Mouse (Mus musculus): ENCODE data around the gene Idi1.
A peak's percentile ranks its signal among the peaks of the same experiment; 100 is the strongest.
"Not testable (repeated sequence)": the region's sequence is repeated elsewhere in the genome, so short reads cannot be mapped to it uniquely, and the experiment has no call there.

Gene Idi1

DNA sequence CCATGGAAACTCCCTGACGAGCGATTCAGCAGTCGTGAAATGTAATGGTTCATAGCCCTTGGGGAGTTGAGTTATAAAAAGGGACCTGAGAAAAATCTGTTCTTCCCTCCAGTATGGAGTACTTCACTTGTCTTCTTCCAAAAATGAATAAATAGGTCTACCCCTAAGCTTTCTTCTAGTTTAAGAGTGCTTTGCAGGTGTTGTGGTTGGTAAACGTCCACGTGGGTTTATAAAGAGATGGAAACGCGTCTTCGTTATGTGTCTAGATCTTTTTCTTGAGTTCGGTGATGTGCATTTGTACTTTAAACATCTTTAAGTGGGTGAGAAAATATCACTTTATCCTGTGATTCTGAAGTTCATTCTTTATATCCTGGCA, 872 bp downstream of the Idi1 start:
- DNase-seq (ENCODE audit: low read depth, low spot score), result no peak

DNA sequence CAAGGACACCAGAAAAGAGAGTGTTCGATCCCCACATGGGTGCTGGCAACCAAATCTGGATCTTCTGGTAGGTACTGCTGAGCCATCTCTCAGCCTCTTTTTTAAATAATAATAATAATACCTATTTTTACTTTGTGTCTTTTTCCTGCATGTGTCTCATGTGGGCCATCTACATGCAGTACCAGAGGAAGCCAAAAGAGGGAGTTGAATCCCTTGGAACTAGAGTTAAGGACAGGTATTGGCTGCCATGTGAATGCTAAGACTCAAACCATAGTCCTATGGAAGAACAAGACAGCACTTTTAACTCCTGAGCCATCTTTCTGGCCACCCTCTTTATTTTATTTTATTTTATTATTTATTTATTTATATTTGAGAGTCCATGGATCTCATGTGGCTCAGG, 3.3 kb downstream of the Idi1 start:
- peak; percentile 40 for DNase-seq (ENCODE audit: low read depth, low spot score)

DNA sequence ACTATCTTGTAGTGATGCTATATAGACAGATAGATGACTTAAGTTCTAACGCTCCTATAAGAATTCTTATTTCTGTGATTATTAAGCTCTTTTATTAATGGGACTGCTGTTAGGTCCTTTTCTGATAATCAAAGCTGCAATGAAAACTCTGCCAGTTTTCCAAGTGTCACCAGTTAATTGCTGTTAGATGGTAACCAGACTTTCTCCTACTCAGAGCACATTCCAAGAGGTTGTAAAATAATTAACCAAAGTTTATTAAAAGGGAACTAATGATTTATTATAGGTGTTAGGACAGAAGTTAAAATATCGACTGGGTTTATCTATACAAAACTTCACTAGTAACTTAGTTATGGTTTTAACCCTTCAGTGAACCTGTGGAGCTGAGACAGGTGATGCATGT, 20.7 kb downstream of the Idi1 start:
- DNase-seq (ENCODE audit: low read depth, low spot score), result not testable (repeated sequence)

DNA sequence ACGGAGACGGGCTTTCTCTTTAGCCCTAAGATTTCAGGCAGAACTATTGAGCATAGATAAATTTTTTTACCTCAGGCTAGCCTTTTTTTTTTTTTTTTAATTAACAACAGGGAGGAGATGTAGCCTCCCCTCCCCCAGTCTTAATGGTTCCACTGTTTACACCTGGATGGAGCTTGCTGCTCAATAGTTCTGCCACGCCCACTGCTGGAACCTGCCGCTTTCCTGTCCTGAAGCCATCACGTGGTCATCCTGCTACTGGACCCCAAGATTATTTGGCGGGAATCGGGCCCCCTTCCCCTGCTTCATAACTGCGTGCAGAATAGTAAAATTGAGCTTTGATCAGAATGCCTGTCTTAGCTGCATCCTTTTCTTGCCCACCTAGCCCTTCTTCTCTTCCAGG, 28.6 kb downstream of the Idi1 start:
- not testable (repeated sequence) for DNase-seq (ENCODE audit: low read depth, low spot score)

DNA sequence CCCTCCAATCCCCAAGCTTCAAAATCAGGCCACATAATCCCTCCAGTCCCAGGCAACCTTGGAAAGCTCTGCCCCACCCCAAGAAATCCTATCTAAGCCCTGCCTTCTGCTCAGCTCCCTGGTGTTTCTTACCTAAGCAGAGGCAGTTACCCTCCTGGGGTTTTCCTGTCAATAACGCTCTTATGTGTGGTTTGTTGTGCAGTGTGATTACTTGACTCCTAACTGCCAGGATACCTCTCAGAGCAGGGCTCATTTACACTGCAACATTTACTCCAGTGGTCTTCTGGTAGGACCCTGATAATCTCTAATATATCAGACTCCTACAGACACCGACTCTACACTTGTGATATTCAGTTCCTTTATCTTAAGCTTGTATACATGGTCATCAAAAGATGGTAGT, 48.2 kb downstream of the Idi1 start:
- DNase-seq (ENCODE audit: low read depth, low spot score), result no peak

DNA sequence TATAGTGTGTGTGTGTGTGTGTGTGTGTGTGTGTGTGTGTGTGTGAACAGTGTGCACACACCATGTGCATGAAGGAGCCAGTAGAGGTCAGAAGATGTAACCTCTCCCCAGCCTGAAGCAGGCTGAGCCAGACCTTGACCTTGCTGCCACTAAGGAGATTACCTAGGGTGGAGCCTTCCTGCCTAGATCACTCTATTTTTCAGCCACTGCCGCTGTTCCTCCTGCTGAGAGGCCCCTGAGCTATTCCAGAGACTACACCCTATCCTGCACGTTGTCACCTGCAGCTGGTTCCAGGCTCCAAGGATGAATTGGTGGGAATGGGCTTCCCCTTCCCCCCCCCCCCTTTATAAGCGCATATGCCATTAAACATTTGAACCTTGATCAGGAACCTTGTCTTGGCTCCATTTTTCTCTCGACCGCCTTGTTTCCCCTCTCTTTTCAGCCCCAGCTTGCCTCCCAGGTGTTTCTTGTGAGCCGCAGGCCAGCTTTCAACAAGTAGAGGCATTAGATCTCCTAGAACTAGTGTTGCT, 52.4 kb downstream of the Idi1 start:
- DNase-seq (ENCODE audit: low read depth, low spot score), result not testable (repeated sequence)

DNA sequence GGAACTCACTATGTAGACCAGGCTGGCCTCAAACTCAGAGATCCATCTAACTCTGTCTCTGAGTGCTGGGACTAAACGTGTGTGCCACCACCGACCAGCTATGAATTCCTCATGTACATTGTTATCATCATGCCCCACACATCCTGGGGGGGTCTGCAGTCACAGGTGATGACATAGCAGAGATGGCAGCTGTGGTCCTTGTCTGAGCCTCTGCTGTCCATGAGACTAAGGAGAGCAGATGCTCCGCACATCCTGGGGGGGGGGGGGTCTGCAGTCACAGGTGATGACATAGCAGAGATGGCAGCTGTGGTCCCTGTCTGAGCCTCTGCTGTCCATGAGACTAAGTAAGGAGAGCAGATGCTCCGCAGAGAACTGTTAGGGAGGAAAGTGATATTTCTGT, 55.8 kb downstream of the Idi1 start:
- not testable (repeated sequence) for DNase-seq (ENCODE audit: low read depth, low spot score)

DNA sequence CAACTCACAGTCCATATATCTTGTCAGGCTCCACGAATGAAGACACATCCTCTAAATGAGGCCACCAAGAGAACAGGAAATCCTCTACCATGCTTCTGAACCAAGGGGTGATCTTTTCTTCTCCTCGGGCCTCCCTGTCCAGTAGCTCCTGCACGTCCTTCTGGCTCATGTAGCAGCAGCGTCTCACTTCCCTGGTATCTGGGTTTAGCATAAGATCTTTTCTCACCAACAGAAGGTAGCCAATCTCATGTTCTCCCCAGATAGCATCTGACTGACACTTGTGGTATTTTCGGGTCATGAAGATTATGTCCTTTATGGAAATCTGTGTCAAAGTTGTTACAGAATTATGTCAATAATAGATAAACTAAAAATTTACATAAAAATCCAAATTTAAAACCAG, 56.4 kb downstream of the Idi1 start:
- not testable (repeated sequence) for DNase-seq (ENCODE audit: low read depth, low spot score)
